Mouse (Mus musculus) embryonic fibroblast, embryonic 13.5 days (primary cell): ENCODE measurements around the gene Tnrc18. TPM values are rescaled to one million over a fixed set of nuclear protein-coding genes. Genes with fewer than 3 reads are reported as not detected.
A peak's percentile ranks its signal among the peaks of the same experiment; 100 is the strongest.

ENCODE experiments used
- H3K27ac ChIP-seq: 2 replicates; pipeline ENCODE4 v1.5.1; 2012; ENCODE audit warnings: low read length, control low read depth, inconsistent platforms; ENCODE audit not compliant: insufficient read depth
- H3K4me1 ChIP-seq: 2 replicates; pipeline ENCODE4 v1.6.1; 2011; ENCODE audit warnings: low read length; ENCODE audit not compliant: control insufficient read depth, insufficient read depth
- H3K4me3 ChIP-seq: 2 replicates; pipeline ENCODE4 v1.5.1; 2011; ENCODE audit warnings: mild to moderate bottlenecking, control low read depth, low read length; ENCODE audit not compliant: insufficient read depth
- CTCF ChIP-seq: IDR thresholded peaks from 2 replicates; pipeline ENCODE4 v1.5.1; 2011; ENCODE audit warnings: mild to moderate bottlenecking, control low read depth, low read length, moderate library complexity, borderline replicate concordance; ENCODE audit not compliant: insufficient read depth
- POLR2A ChIP-seq: IDR thresholded peaks from 2 replicates; pipeline ENCODE4 v1.6.1; 2011; ENCODE audit warnings: low read depth, mild to moderate bottlenecking, control low read depth, low read length, moderate library complexity
- polyA plus RNA-seq: library from polyadenylated mRNA; stranded (reverse); fragments of >200 nt; gene quantifications from 2 replicates; pipeline ENCODE4 v1.2.4, GENCODE M21; 2011; ENCODE audit warnings: low read depth; ENCODE audit not compliant: missing spikeins, insufficient read length

Gene Tnrc18
- polyA plus RNA-seq, 1 experiment = 98.0 TPM

GRCm38 (mm10) chr5:142816811-142817523, 495 bp downstream of the Tnrc18 start:
- H3K4me3 ChIP-seq = peak overlapping the region; percentile 96
- TF ChIP-seq CTCF (no peak), POLR2A (peak; percentile 35; the same call in 1 of the 2 replicates)

DNA sequence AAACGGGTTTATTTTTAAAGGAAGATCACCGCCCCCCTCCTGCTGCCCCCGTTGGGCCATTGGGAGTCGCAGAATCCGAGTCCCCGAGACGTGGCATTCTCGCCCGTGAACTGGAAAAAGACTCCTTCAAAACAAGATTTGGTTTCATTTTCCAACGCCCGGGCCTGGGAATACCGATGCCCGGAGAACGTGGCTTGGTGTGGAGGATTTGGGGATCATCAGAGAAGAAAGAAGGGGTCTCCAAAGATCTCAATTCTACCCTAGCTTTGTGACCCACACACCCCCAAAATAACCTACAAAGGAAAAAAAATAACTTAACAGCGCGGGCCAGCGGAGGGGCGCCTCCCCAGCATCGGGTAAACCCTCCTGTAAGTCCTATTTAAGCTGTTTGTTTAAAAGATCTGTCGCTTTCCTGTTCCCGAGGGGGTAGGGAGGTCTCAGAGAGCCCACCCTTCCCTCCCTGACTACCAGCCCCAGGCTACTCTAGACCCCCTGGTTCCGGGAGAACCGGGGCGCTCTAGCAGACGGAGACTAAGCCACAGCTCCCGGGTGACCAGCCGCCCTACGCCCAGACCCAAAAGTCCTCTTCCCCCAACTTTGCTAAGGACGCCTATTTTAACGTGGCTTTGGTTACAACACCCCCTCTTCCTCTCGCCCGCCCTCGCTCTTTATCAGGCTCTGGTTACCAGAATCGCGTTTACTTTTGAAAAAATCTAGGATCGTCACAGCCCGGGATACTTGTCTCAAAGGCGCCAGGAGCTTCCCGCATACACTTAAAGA, 1.2 kb downstream of the Tnrc18 start:
- H3K27ac ChIP-seq = peak overlapping the region; percentile 100
- TF ChIP-seq CTCF (no peak), POLR2A (peak; percentile 44)
- no peaks in the 10 kb centered on the region; the same call in 1 of the 2 replicates for H3K4me1 ChIP-seq
- H3K4me3 ChIP-seq = peak overlapping the region; percentile 96

More at GRCm38 (mm10) chr5:142816811-142817523, 495 bp downstream of the Tnrc18 start:
- H3K4me1 ChIP-seq = no peaks in the 10 kb centered on the region
- H3K27ac ChIP-seq = peak overlapping the region; percentile 100

- no peaks in the 10 kb centered on the region; the same call in 1 of the 2 replicates for H3K4me1 ChIP-seq
- TF ChIP-seq CTCF = no peak
- TF ChIP-seq POLR2A = peak; percentile 44; the same call in 1 of the 2 replicates
- H3K4me3 ChIP-seq = peak overlapping the region; percentile 96
- H3K27ac ChIP-seq = peak overlapping the region; percentile 100
These were observed 2.0 kb downstream of the Tnrc18 start for GRCm38 (mm10) chr5:142815421-142816001.

DNA sequence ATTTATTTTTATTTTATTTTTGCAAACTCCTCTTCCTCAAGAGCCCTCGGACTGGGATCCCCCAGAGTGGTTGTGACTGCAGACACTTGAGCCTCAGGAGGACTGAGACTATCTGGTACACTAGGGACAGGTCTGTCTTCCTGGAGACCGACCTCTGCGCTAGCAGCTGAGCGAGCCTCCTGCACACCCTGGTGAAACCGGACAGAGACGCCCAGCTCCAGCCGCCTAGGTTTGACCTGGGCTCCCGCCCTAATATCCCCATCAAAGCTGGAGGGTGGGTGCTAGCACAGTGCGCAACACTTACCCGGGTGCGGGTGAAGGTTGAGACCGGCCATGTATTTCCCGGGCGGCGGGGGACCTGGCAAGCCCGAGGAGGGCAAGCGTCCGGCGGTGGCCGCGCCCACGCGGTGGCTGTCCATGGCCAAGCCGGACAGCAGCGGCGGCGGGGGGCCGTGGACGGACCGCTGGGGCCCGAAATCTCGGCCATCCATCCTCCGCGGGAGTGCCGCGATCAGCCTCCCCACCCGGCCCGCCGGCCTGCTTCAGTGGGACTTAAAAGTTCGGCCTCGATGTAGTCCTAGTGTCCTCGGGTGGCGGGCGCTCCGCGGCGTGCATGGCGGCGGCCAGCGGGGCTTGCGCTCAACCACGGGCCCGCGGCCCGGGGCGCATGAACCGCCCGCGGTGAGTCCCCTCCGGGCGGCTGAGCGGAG, 2.6 kb downstream of the Tnrc18 start:
- H3K4me3 ChIP-seq = peak overlapping the region; percentile 96
- peak overlapping the region; percentile 100 for H3K27ac ChIP-seq
- no peak for TF ChIP-seq CTCF
- no peak; the same call in 1 of the 2 replicates for TF ChIP-seq POLR2A
- H3K4me1 ChIP-seq = no peaks in the 10 kb centered on the region; the same call in 1 of the 2 replicates

GRCm38 (mm10) chr5:142814161-142814651, 3.3 kb downstream of the Tnrc18 start:
- no peaks in the 10 kb centered on the region; the same call in 1 of the 2 replicates for H3K4me1 ChIP-seq
- TF ChIP-seq CTCF (no peak), POLR2A (peak; percentile 50)
- H3K27ac ChIP-seq = peak overlapping the region; percentile 100
- H3K4me3 ChIP-seq = peak overlapping the region; percentile 96

GRCm38 (mm10) chr5:142813722-142814111, 3.7 kb downstream of the Tnrc18 start:
- Histone ChIP-seq H3K4me1 (no peaks in the 10 kb centered on the region; the same call in 1 of the 2 replicates), H3K4me3 (peak overlapping the region; percentile 96), H3K27ac (peak overlapping the region; percentile 100)
- TF ChIP-seq POLR2A = peak; percentile 12; the same call in 1 of the 2 replicates
- TF ChIP-seq CTCF = no peak

- peak overlapping the region; percentile 96 for H3K4me3 ChIP-seq
- no peaks in the 10 kb centered on the region; the same call in 1 of the 2 replicates for H3K4me1 ChIP-seq
- TF ChIP-seq CTCF (no peak), POLR2A (no peak)
- peak overlapping the region; percentile 100 for H3K27ac ChIP-seq
These were observed 4.3 kb downstream of the Tnrc18 start for GRCm38 (mm10) chr5:142812976-142813721.

DNA sequence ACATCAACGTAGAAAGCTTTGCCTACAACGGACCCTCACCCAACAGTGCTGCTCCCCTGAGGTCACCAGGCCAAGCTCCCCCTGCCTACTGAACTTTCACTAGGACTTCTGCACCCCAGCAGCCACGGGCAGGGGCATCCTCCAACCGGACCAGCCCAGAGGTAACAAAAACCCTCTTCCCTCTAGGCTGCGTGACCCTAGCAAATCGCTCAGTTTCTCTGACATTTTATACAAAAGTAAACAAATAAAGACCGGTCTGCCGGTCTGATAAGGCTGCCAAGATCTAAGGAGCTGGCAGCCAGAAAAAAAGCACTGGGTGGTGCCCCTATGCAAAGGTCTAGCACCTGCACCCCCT, 4.9 kb downstream of the Tnrc18 start:
- Histone ChIP-seq H3K27ac (peak overlapping the region; percentile 100), H3K4me3 (peak overlapping the region; percentile 96)

More for the DNA sequence above, 4.9 kb downstream of the Tnrc18 start:
- peaks cover 3% of the 10 kb centered on the region; the same call in 1 of the 2 replicates for H3K4me1 ChIP-seq
- TF ChIP-seq CTCF = no peak
- no peak for TF ChIP-seq POLR2A
